Mouse (Mus musculus) heart, adult 2 months (tissue): ENCODE measurements at regions not wholly inside any gene's neighbourhood (a gene's known extent, or its start where the extent isn't known, plus 50 kb on each side); places are given as distances from the start of the nearest gene placed in this dataset.

Experiments
- DNase-seq, 2 experiments: peaks; one replicate each; pipeline ENCODE4 v3.0.0; 2021
- H3K27ac ChIP-seq: fragments of 200-600 bp; 2 replicates; pipeline ENCODE4 v1.8.1; 2022
- H3K27me3 ChIP-seq: fragments of 200-500 bp; 2 replicates; pipeline ENCODE4 v1.6.1; 2012; ENCODE audit warnings: mild to moderate bottlenecking, low read length, inconsistent platforms, mixed read lengths; ENCODE audit not compliant: control insufficient read depth, insufficient read depth
- H3K36me3 ChIP-seq: fragments of 200-500 bp; 2 replicates; pipeline ENCODE4 v1.6.1; 2012; ENCODE audit warnings: low read length, inconsistent platforms; ENCODE audit not compliant: control insufficient read depth, insufficient read depth
- H3K4me1 ChIP-seq: fragments of 200-500 bp; 2 replicates; pipeline ENCODE4 v1.6.1; 2011; ENCODE audit warnings: low read length; ENCODE audit not compliant: control insufficient read depth, insufficient read depth
- H3K4me3 ChIP-seq: fragments of 200-600 bp; 2 replicates; pipeline ENCODE4 v1.8.1; 2022
- H3K79me2 ChIP-seq: fragments of 200-500 bp; replicated peaks from 2 replicates; pipeline ENCODE4 v1.6.1; 2012; ENCODE audit warnings: mild to moderate bottlenecking, inconsistent platforms, low read length, moderate library complexity, mixed read lengths; ENCODE audit not compliant: control insufficient read depth, insufficient read depth
- H3K9ac ChIP-seq: fragments of 200-500 bp; 2 replicates; pipeline ENCODE4 v1.6.1; 2012; ENCODE audit warnings: low read depth, mild to moderate bottlenecking, control low read depth, inconsistent platforms, low read length, mixed read lengths
- CTCF ChIP-seq: fragments of 200-600 bp; IDR thresholded peaks from 2 replicates; pipeline ENCODE4 v1.8.1; 2022; ENCODE audit warnings: antibody characterized with exemption, mild to moderate bottlenecking, moderate library complexity
- EP300 ChIP-seq: fragments of 200-500 bp; IDR thresholded peaks from 2 replicates; pipeline ENCODE4 v1.6.1; 2011; ENCODE audit warnings: low read depth, low read length, control low read depth; ENCODE audit not compliant: insufficient read depth
- POLR2A ChIP-seq: fragments of 200-500 bp; IDR thresholded peaks from 2 replicates; pipeline ENCODE4 v1.6.1; 2011; ENCODE audit warnings: mild to moderate bottlenecking, low read depth, low read length, control low read depth; ENCODE audit not compliant: insufficient read depth
- WGBS: fragments of 180-500 bp; shearing (Covaris S2); methylation state at CpG from one replicate; pipeline ENCODE4 v1.1.7; 2018; 5-methylcytosine and 5-hydroxymethylcytosine counted together
- intact Hi-C: fragments of 180-260 bp; cut with DNase I; formaldehyde crosslinking; loops from one replicate; pipeline ENCODE4 v1.15.1; 2025

- H3K27me3 ChIP-seq = no peaks in the 10 kb centered on the region
- WGBS = 33% methylated on average over 4 of the region's 4 CpGs
- intact Hi-C loops = no loop called here
- TF ChIP-seq EP300 (no peak), CTCF (no peak), POLR2A (no peak)
- no peaks in the 10 kb centered on the region for H3K4me1 ChIP-seq
- no peaks in the 10 kb centered on the region for H3K36me3 ChIP-seq
- no peak for DNase-seq
- no peak overlapping the region for H3K9ac ChIP-seq
- H3K27ac ChIP-seq = no peak overlapping the region
- no peak overlapping the region for H3K4me3 ChIP-seq
- H3K79me2 ChIP-seq = no peaks in the 10 kb centered on the region
These were observed 108.9 kb upstream of the Ptch1 start for GRCm38 (mm10) chr13:63682341-63682740.

- Histone ChIP-seq H3K4me3 (no peak overlapping the region), H3K79me2 (no peaks in the 10 kb centered on the region), H3K27me3 (no peaks in the 10 kb centered on the region), H3K27ac (no peak overlapping the region), H3K36me3 (no peaks in the 10 kb centered on the region), H3K4me1 (no peaks in the 10 kb centered on the region), H3K9ac (no peak overlapping the region)
- DNase-seq = no peak
- intact Hi-C loops = loop anchor here (10.0 kb wide), 1 partner anchor 123 kb away; the partner anchor contains the start of gene Ercc6l2
- TF ChIP-seq CTCF (no peak), POLR2A (no peak), EP300 (no peak)
- 88% methylated on average over 5 of the region's 5 CpGs for WGBS
These were observed 118.6 kb upstream of the Ptch1 start for GRCm38 (mm10) chr13:63691974-63692373.

GRCm38 (mm10) chr13:63693636-63694035, 120.2 kb upstream of the Ptch1 start:
- TF ChIP-seq POLR2A = no peak
- TF ChIP-seq CTCF = no peak
- TF ChIP-seq EP300 = no peak
- intact Hi-C loops = loop anchor here (10.0 kb wide), 1 partner anchor 121 kb away; the partner anchor contains the start of gene Ercc6l2
- Histone ChIP-seq H3K4me1 (no peaks in the 10 kb centered on the region), H3K27ac (no peak overlapping the region), H3K27me3 (no peaks in the 10 kb centered on the region), H3K9ac (no peak overlapping the region), H3K4me3 (no peak overlapping the region), H3K36me3 (no peaks in the 10 kb centered on the region), H3K79me2 (no peaks in the 10 kb centered on the region)
- 72% methylated on average over 5 of the region's 5 CpGs for WGBS
- DNase-seq = no peak

GRCm38 (mm10) chr13:63696399-63696798, 118.6 kb upstream of the Ercc6l2 start:
- peak in 1 of 2 experiments; percentile 13 for DNase-seq
- Histone ChIP-seq H3K9ac (no peak overlapping the region), H3K36me3 (no peaks in the 10 kb centered on the region), H3K79me2 (no peaks in the 10 kb centered on the region), H3K4me1 (no peaks in the 10 kb centered on the region), H3K27ac (no peak overlapping the region), H3K27me3 (no peaks in the 10 kb centered on the region), H3K4me3 (no peak overlapping the region)
- WGBS = 53% methylated on average over 3 of the region's 3 CpGs
- TF ChIP-seq POLR2A (no peak), CTCF (peak; percentile 72), EP300 (no peak)
- intact Hi-C loops = loop anchor here (2.0 to 10.0 kb wide), 4 partner anchors 49 to 340 kb away; partner anchors contain the start of gene Ercc6l2

- Histone ChIP-seq H3K4me1 (no peaks in the 10 kb centered on the region), H3K79me2 (no peaks in the 10 kb centered on the region), H3K4me3 (no peak overlapping the region), H3K9ac (no peak overlapping the region), H3K36me3 (no peaks in the 10 kb centered on the region), H3K27ac (no peak overlapping the region), H3K27me3 (no peaks in the 10 kb centered on the region)
- no peak for DNase-seq
- TF ChIP-seq POLR2A = no peak
- TF ChIP-seq EP300 = no peak
- TF ChIP-seq CTCF = no peak
- intact Hi-C loops = loop anchor here (5.0 to 10.0 kb wide), 3 partner anchors 52 to 288 kb away; partner anchors contain the start of gene Ercc6l2
- WGBS = 63% methylated on average over 2 of the region's 2 CpGs
These were observed 115.4 kb upstream of the Ercc6l2 start for GRCm38 (mm10) chr13:63699624-63700023.

GRCm38 (mm10) chr13:63700747-63701146, 114.3 kb upstream of the Ercc6l2 start:
- Histone ChIP-seq H3K4me3 (no peak overlapping the region), H3K79me2 (no peaks in the 10 kb centered on the region), H3K4me1 (no peaks in the 10 kb centered on the region), H3K9ac (no peak overlapping the region), H3K27ac (no peak overlapping the region), H3K27me3 (no peaks in the 10 kb centered on the region), H3K36me3 (no peaks in the 10 kb centered on the region)
- intact Hi-C loops = no loop called here
- no peak for TF ChIP-seq POLR2A
- no peak for TF ChIP-seq EP300
- no peak for TF ChIP-seq CTCF
- DNase-seq = no peak
- WGBS = 81% methylated on average over 3 of the region's 3 CpGs
